Mouse (Mus musculus) heart, adult 2 months (tissue): Measurements from ENCODE around the gene Sel1l2.

Experiments
- CTCF ChIP-seq: fragments of 200-600 bp; IDR thresholded peaks from 2 replicates; pipeline ENCODE4 v1.8.1; 2022; ENCODE audit warnings: antibody characterized with exemption, mild to moderate bottlenecking, moderate library complexity
- POLR2A ChIP-seq: fragments of 200-500 bp; IDR thresholded peaks from 2 replicates; pipeline ENCODE4 v1.6.1; 2011; ENCODE audit warnings: mild to moderate bottlenecking, low read depth, low read length, control low read depth; ENCODE audit not compliant: insufficient read depth

GRCm38 (mm10) chr2:140395179-140395578, 5.7 kb upstream of the Sel1l2 start, which contains the start of gene Macrod2:
- no peak for TF ChIP-seq CTCF
- TF ChIP-seq POLR2A, result peak; percentile 59; the same call in 1 of the 2 replicates
